Comparison of ENCODE assay signal across 10 mouse cellular contexts in the genomic region with DNA sequence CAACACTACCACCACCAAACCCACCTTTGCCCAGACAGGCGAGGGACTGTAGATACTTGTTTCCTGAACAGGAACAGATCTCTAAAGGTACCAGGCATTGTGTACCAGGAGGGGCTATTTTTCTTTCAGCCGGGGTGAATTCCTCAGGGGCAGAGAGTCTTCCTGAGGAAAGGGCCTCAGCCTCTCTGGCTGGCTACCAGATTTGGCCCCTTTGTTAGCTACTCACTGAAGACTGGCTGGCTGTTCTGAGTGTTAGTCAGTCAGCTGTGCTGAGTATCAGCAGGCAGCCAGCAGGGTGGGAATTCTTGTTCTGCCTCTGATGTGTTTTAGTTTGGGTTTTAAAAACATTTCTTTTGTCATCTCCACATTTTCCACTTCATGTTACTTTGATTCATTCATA.
A peak's percentile ranks its signal among the peaks of the same experiment; 100 is the strongest.
DNase-seq lines count a peak whose midpoint lies in the region; ATAC-seq lines count a peak whose summit lies in the region.
"Had no signal": no experiment of that assay in that cellular context is flagged by ENCODE, and none has a peak within 500 bp of the region (broad histone marks: within the 10 kb centered on the region; RNA-seq: fewer than 3 reads in every experiment).

No protein-coding gene starts in this region.

- H3K9me3 ChIP-seq in limb, embryonic 12.5 days: no peaks in the 10 kb centered on the region
- H3K9me3 ChIP-seq in limb, embryonic 10.5 days (replicated peaks): no peaks in the 10 kb centered on the region
- H3K9me3 ChIP-seq in forebrain, embryonic 15.5 days: no peaks in the 10 kb centered on the region
- no peaks in the 10 kb centered on the region for H3K9me3 ChIP-seq in midbrain, embryonic 14.5 days (ENCODE audit: control insufficient read depth, low read length)
- H3K9me3 ChIP-seq: intestine, embryonic 15.5 days; liver, embryonic 12.5 days had no signal

- peaks cover 5% of the 10 kb centered on the region; the same call in 1 of the 2 replicates for H3K36me3 ChIP-seq in limb, embryonic 12.5 days
- peaks cover 4% of the 10 kb centered on the region; the same call in 1 of the 2 replicates for H3K36me3 ChIP-seq in limb, embryonic 10.5 days
- no peaks in the 10 kb centered on the region for H3K36me3 ChIP-seq in forebrain, embryonic 15.5 days
- H3K36me3 ChIP-seq in midbrain, embryonic 14.5 days (ENCODE audit: control insufficient read depth, insufficient read depth, low read length): no peaks in the 10 kb centered on the region
- H3K36me3 ChIP-seq: intestine, embryonic 15.5 days; liver, embryonic 12.5 days had no signal

- 0 out of 2 replicates have a peak overlapping the region, but pooled peaks have one; percentile 26 for H3K27ac ChIP-seq in limb, embryonic 12.5 days
- H3K27ac ChIP-seq in limb, embryonic 10.5 days: no peak overlapping the region
- H3K27ac ChIP-seq in forebrain, embryonic 15.5 days (replicated peaks): no peak overlapping the region
- H3K27ac ChIP-seq in midbrain, embryonic 14.5 days (replicated peaks; ENCODE audit: low read depth, low read length): peak overlapping the region; percentile 66
- H3K27ac ChIP-seq: intestine, embryonic 15.5 days; liver, embryonic 12.5 days had no signal

- no peak overlapping the region for H3K4me2 ChIP-seq in limb, embryonic 12.5 days
- H3K4me2 ChIP-seq in forebrain, embryonic 15.5 days (replicated peaks): no peak overlapping the region
- no peak overlapping the region for H3K4me2 ChIP-seq in midbrain, embryonic 14.5 days (ENCODE audit: low read length)
- H3K4me2 ChIP-seq: intestine, embryonic 15.5 days; liver, embryonic 12.5 days had no signal

- peak; percentile 28 for DNase-seq in embryo, embryonic 11 days
- no peak for DNase-seq in embryo, embryonic 10.5 days (ENCODE audit: low spot score)
- DNase-seq in limb, embryonic 10.5 days (ENCODE audit: low spot score): no peak
- DNase-seq in midbrain, embryonic 14.5 days: peak; percentile 66
- no peak for DNase-seq in frontal cortex, postnatal 25 days (ENCODE audit: low spot score in 2 of 2)
- no peak for DNase-seq in layer of hippocampus, adult 11-12 months (ENCODE audit: low spot score)

- no peak overlapping the region for H3K4me3 ChIP-seq in limb, embryonic 12.5 days (replicated peaks)
- H3K4me3 ChIP-seq in limb, embryonic 10.5 days: no peak overlapping the region
- H3K4me3 ChIP-seq in forebrain, embryonic 15.5 days: no peak overlapping the region
- no peak overlapping the region for H3K4me3 ChIP-seq in midbrain, embryonic 14.5 days (replicated peaks; ENCODE audit: low read depth, low read length)
- H3K4me3 ChIP-seq: intestine, embryonic 15.5 days; liver, embryonic 12.5 days had no signal

- H3K27me3 ChIP-seq in limb, embryonic 12.5 days: no peaks in the 10 kb centered on the region
- no peaks in the 10 kb centered on the region for H3K27me3 ChIP-seq in limb, embryonic 10.5 days (ENCODE audit: low read depth, poor library complexity, severe bottlenecking)
- no peaks in the 10 kb centered on the region for H3K27me3 ChIP-seq in forebrain, embryonic 15.5 days
- no peaks in the 10 kb centered on the region for H3K27me3 ChIP-seq in midbrain, embryonic 14.5 days (ENCODE audit: control insufficient read depth, insufficient read depth, low read length)
- H3K27me3 ChIP-seq: intestine, embryonic 15.5 days; liver, embryonic 12.5 days had no signal

- no peak overlapping the region for H3K9ac ChIP-seq in limb, embryonic 12.5 days (replicated peaks)
- H3K9ac ChIP-seq in forebrain, embryonic 15.5 days (replicated peaks): no peak overlapping the region
- no peak overlapping the region for H3K9ac ChIP-seq in midbrain, embryonic 14.5 days (replicated peaks; ENCODE audit: low read length)
- H3K9ac ChIP-seq: intestine, embryonic 15.5 days; liver, embryonic 12.5 days had no signal

- WGBS in limb, embryonic 12.5 days: 57% methylated on average over 2 of the region's 2 CpGs
- 66% methylated on average over 2 of the region's 2 CpGs for WGBS in limb, embryonic 10.5 days
- WGBS in forebrain, embryonic 15.5 days: 12% methylated on average over 2 of the region's 2 CpGs
- 35% methylated on average over 2 of the region's 2 CpGs for WGBS in midbrain, embryonic 14.5 days

- ATAC-seq in limb, embryonic 12.5 days (ENCODE audit: insufficient number of reproducible peaks, insufficient read depth, low FRiP score, low TSS enrichment, low read depth): no peak
- peak; percentile 60; the same call in 1 of the 2 replicates for ATAC-seq in forebrain, embryonic 15.5 days (replicated peaks)
- ATAC-seq in midbrain, embryonic 14.5 days (ENCODE audit: low FRiP score, low TSS enrichment): no peak
- ATAC-seq: intestine, embryonic 15.5 days; liver, embryonic 12.5 days had no signal

- peaks cover 13% of the 10 kb centered on the region; the same call in 1 of the 2 replicates for H3K4me1 ChIP-seq in limb, embryonic 12.5 days (replicated peaks)
- no peaks in the 10 kb centered on the region for H3K4me1 ChIP-seq in limb, embryonic 10.5 days
- peaks cover 45% of the 10 kb centered on the region for H3K4me1 ChIP-seq in forebrain, embryonic 15.5 days
- peaks cover 11% of the 10 kb centered on the region for H3K4me1 ChIP-seq in midbrain, embryonic 14.5 days (ENCODE audit: control insufficient read depth, insufficient read depth, low read length)
- H3K4me1 ChIP-seq: intestine, embryonic 15.5 days had no signal

Comparison
In these comparisons a context has a peak if more than half of its experiments do, and no peak if none do; other contexts are left out.
1. DNase-seq: peak in embryo, embryonic 11 days (single experiment) and midbrain, embryonic 14.5 days (single experiment); none in embryo, embryonic 10.5 days (single experiment), limb, embryonic 10.5 days (single experiment), frontal cortex, postnatal 25 days (0 of 2) and layer of hippocampus, adult 11-12 months (single experiment).
2. H3K27ac ChIP-seq: peak in limb, embryonic 12.5 days (single experiment) and midbrain, embryonic 14.5 days (single experiment); none in limb, embryonic 10.5 days (single experiment) and forebrain, embryonic 15.5 days (single experiment).